Mouse (Mus musculus): ENCODE measurements at regions not wholly inside any gene's neighbourhood (a gene's known extent, or its start where the extent isn't known, plus 50 kb on each side); places are given as distances from the start of the nearest gene placed in this dataset.

GRCm38 (mm10) chr11:7838311-7839237 lies 624.9 kb upstream of the Igfbp3 start:
- Histone ChIP-seq H3K27ac (ENCODE audit: low read depth, low read length) (no peak overlapping the region), H3K4me3 (ENCODE audit: low read depth, low read length) (no peak overlapping the region), H3K4me2 (ENCODE audit: low read length) (no peak overlapping the region), H3K4me1 (ENCODE audit: control insufficient read depth, insufficient read depth, low read length) (no peaks in the 10 kb centered on the region), H3K36me3 (ENCODE audit: control insufficient read depth, insufficient read depth, low read length) (no peaks in the 10 kb centered on the region), H3K9ac (ENCODE audit: low read length) (no peak overlapping the region), H3K9me3 (replicated peaks; ENCODE audit: control insufficient read depth, low read length) (no peaks in the 10 kb centered on the region), H3K27me3 (replicated peaks; ENCODE audit: control insufficient read depth, insufficient read depth, low read length) (no peaks in the 10 kb centered on the region)
- DNase-seq (ENCODE audit: low spot score) = peak; percentile 4
- 81% methylated on average over 8 of the region's 8 CpGs for WGBS
- no peak for ATAC-seq

GRCm38 (mm10) chr11:7837486-7837885 lies 623.8 kb upstream of the Igfbp3 start:
- Histone ChIP-seq H3K27me3 (replicated peaks; ENCODE audit: control insufficient read depth, insufficient read depth, low read length) (no peaks in the 10 kb centered on the region), H3K4me2 (ENCODE audit: low read length) (no peak overlapping the region), H3K4me1 (ENCODE audit: control insufficient read depth, insufficient read depth, low read length) (no peaks in the 10 kb centered on the region), H3K36me3 (ENCODE audit: control insufficient read depth, insufficient read depth, low read length) (no peaks in the 10 kb centered on the region), H3K9ac (ENCODE audit: low read length) (no peak overlapping the region), H3K9me3 (replicated peaks; ENCODE audit: control insufficient read depth, low read length) (no peaks in the 10 kb centered on the region), H3K4me3 (ENCODE audit: low read depth, low read length) (no peak overlapping the region), H3K27ac (ENCODE audit: low read depth, low read length) (no peak overlapping the region)
- WGBS = 81% methylated on average over 5 of the region's 5 CpGs
- ATAC-seq (no peak), DNase-seq (ENCODE audit: low spot score) (no peak)

- Histone ChIP-seq H3K4me3 (ENCODE audit: low read depth, low read length) (no peak overlapping the region), H3K9ac (ENCODE audit: low read length) (no peak overlapping the region), H3K4me2 (ENCODE audit: low read length) (no peak overlapping the region), H3K27ac (ENCODE audit: low read depth, low read length) (no peak overlapping the region), H3K4me1 (ENCODE audit: control insufficient read depth, insufficient read depth, low read length) (no peaks in the 10 kb centered on the region), H3K9me3 (replicated peaks; ENCODE audit: control insufficient read depth, low read length) (no peaks in the 10 kb centered on the region), H3K27me3 (replicated peaks; ENCODE audit: control insufficient read depth, insufficient read depth, low read length) (no peaks in the 10 kb centered on the region), H3K36me3 (ENCODE audit: control insufficient read depth, insufficient read depth, low read length) (no peaks in the 10 kb centered on the region)
- ATAC-seq = no peak
- DNase-seq (ENCODE audit: low spot score) = peak; percentile 3
- 65% methylated on average over 2 of the region's 2 CpGs for WGBS
Measured at GRCm38 (mm10) chr11:7834151-7834550, 620.4 kb upstream of the Igfbp3 start.

GRCm38 (mm10) chr11:7832376-7832775 lies 618.7 kb upstream of the Igfbp3 start:
- Histone ChIP-seq H3K27me3 (replicated peaks; ENCODE audit: control insufficient read depth, insufficient read depth, low read length) (no peaks in the 10 kb centered on the region), H3K4me2 (ENCODE audit: low read length) (no peak overlapping the region), H3K36me3 (ENCODE audit: control insufficient read depth, insufficient read depth, low read length) (no peaks in the 10 kb centered on the region), H3K4me1 (ENCODE audit: control insufficient read depth, insufficient read depth, low read length) (no peaks in the 10 kb centered on the region), H3K4me3 (ENCODE audit: low read depth, low read length) (no peak overlapping the region), H3K9ac (ENCODE audit: low read length) (no peak overlapping the region), H3K27ac (ENCODE audit: low read depth, low read length) (no peak overlapping the region), H3K9me3 (replicated peaks; ENCODE audit: control insufficient read depth, low read length) (no peaks in the 10 kb centered on the region)
- ATAC-seq (no peak), DNase-seq (ENCODE audit: low spot score) (no peak)
- 78% methylated on average over 8 of the region's 8 CpGs for WGBS

- H3K36me3 ChIP-seq (ENCODE audit: control insufficient read depth, insufficient read depth, low read length) = no peaks in the 10 kb centered on the region
- no peak overlapping the region for H3K27ac ChIP-seq (ENCODE audit: low read depth, low read length)
- ATAC-seq = no peak
- no peak overlapping the region for H3K4me3 ChIP-seq (ENCODE audit: low read depth, low read length)
- no peak for DNase-seq (ENCODE audit: low spot score)
- no peaks in the 10 kb centered on the region for H3K9me3 ChIP-seq (replicated peaks; ENCODE audit: control insufficient read depth, low read length)
- no peak overlapping the region for H3K4me2 ChIP-seq (ENCODE audit: low read length)
- no peaks in the 10 kb centered on the region for H3K27me3 ChIP-seq (replicated peaks; ENCODE audit: control insufficient read depth, insufficient read depth, low read length)
- no peaks in the 10 kb centered on the region for H3K4me1 ChIP-seq (ENCODE audit: control insufficient read depth, insufficient read depth, low read length)
- H3K9ac ChIP-seq (ENCODE audit: low read length) = no peak overlapping the region
- 57% methylated on average over 1 of the region's 1 CpGs for WGBS
Measured at GRCm38 (mm10) chr11:7829770-7830169, 616.0 kb upstream of the Igfbp3 start.

- ATAC-seq (no peak), DNase-seq (ENCODE audit: low spot score) (no peak)
- Histone ChIP-seq H3K9me3 (replicated peaks; ENCODE audit: control insufficient read depth, low read length) (no peaks in the 10 kb centered on the region), H3K9ac (ENCODE audit: low read length) (no peak overlapping the region), H3K36me3 (ENCODE audit: control insufficient read depth, insufficient read depth, low read length) (no peaks in the 10 kb centered on the region), H3K4me1 (ENCODE audit: control insufficient read depth, insufficient read depth, low read length) (no peaks in the 10 kb centered on the region), H3K27me3 (replicated peaks; ENCODE audit: control insufficient read depth, insufficient read depth, low read length) (no peaks in the 10 kb centered on the region), H3K4me2 (ENCODE audit: low read length) (no peak overlapping the region), H3K4me3 (ENCODE audit: low read depth, low read length) (no peak overlapping the region), H3K27ac (ENCODE audit: low read depth, low read length) (no peak overlapping the region)
- 95% methylated on average over 4 of the region's 4 CpGs for WGBS
Measured at GRCm38 (mm10) chr11:7828001-7828400, 614.3 kb upstream of the Igfbp3 start.

- 93% methylated on average over 1 of the region's 1 CpGs for WGBS
- Histone ChIP-seq H3K36me3 (ENCODE audit: control insufficient read depth, insufficient read depth, low read length) (no peaks in the 10 kb centered on the region), H3K4me2 (ENCODE audit: low read length) (no peak overlapping the region), H3K4me3 (ENCODE audit: low read depth, low read length) (no peak overlapping the region), H3K9ac (ENCODE audit: low read length) (no peak overlapping the region), H3K27me3 (replicated peaks; ENCODE audit: control insufficient read depth, insufficient read depth, low read length) (no peaks in the 10 kb centered on the region), H3K9me3 (replicated peaks; ENCODE audit: control insufficient read depth, low read length) (no peaks in the 10 kb centered on the region), H3K4me1 (ENCODE audit: control insufficient read depth, insufficient read depth, low read length) (no peaks in the 10 kb centered on the region), H3K27ac (ENCODE audit: low read depth, low read length) (no peak overlapping the region)
- DNase-seq (ENCODE audit: low spot score) (no peak), ATAC-seq (no peak)
Measured at GRCm38 (mm10) chr11:7827402-7827801, 613.7 kb upstream of the Igfbp3 start.

GRCm38 (mm10) chr11:7815750-7816149 lies 602.0 kb upstream of the Igfbp3 start:
- Histone ChIP-seq H3K36me3 (ENCODE audit: control insufficient read depth, insufficient read depth, low read length) (no peaks in the 10 kb centered on the region), H3K9me3 (replicated peaks; ENCODE audit: control insufficient read depth, low read length) (no peaks in the 10 kb centered on the region), H3K4me1 (ENCODE audit: control insufficient read depth, insufficient read depth, low read length) (no peaks in the 10 kb centered on the region), H3K4me2 (ENCODE audit: low read length) (no peak overlapping the region), H3K27me3 (replicated peaks; ENCODE audit: control insufficient read depth, insufficient read depth, low read length) (no peaks in the 10 kb centered on the region), H3K9ac (ENCODE audit: low read length) (no peak overlapping the region), H3K4me3 (ENCODE audit: low read depth, low read length) (no peak overlapping the region), H3K27ac (ENCODE audit: low read depth, low read length) (no peak overlapping the region)
- DNase-seq (ENCODE audit: low spot score) (no peak), ATAC-seq (no peak)
- WGBS = 84% methylated on average over 5 of the region's 5 CpGs

- no peak overlapping the region for H3K4me3 ChIP-seq (ENCODE audit: low read depth, low read length)
- WGBS = 89% methylated on average over 2 of the region's 2 CpGs
- H3K27me3 ChIP-seq (replicated peaks; ENCODE audit: control insufficient read depth, insufficient read depth, low read length) = no peaks in the 10 kb centered on the region
- H3K9me3 ChIP-seq (replicated peaks; ENCODE audit: control insufficient read depth, low read length) = no peaks in the 10 kb centered on the region
- no peak for ATAC-seq
- no peak for DNase-seq (ENCODE audit: low spot score)
- H3K36me3 ChIP-seq (ENCODE audit: control insufficient read depth, insufficient read depth, low read length) = no peaks in the 10 kb centered on the region
- H3K27ac ChIP-seq (ENCODE audit: low read depth, low read length) = no peak overlapping the region
- no peak overlapping the region for H3K4me2 ChIP-seq (ENCODE audit: low read length)
- no peak overlapping the region for H3K9ac ChIP-seq (ENCODE audit: low read length)
- H3K4me1 ChIP-seq (ENCODE audit: control insufficient read depth, insufficient read depth, low read length) = no peaks in the 10 kb centered on the region
Measured at GRCm38 (mm10) chr11:7814556-7814955, 600.8 kb upstream of the Igfbp3 start.

All from forebrain, embryonic 14.5 days (tissue).